Mouse (Mus musculus) B cell, adult 2 months (primary cell): Measurements from ENCODE around the gene Aldh16a1.
"Not testable (repeated sequence)": the region's sequence is repeated elsewhere in the genome, so short reads cannot be mapped to it uniquely, and the experiment has no call there.

ENCODE experiments used
- DNase-seq, 2 experiments: peaks; one replicate each; pipeline ENCODE4 v3.0.0; 2022

Aldh16a1 gene

DNA sequence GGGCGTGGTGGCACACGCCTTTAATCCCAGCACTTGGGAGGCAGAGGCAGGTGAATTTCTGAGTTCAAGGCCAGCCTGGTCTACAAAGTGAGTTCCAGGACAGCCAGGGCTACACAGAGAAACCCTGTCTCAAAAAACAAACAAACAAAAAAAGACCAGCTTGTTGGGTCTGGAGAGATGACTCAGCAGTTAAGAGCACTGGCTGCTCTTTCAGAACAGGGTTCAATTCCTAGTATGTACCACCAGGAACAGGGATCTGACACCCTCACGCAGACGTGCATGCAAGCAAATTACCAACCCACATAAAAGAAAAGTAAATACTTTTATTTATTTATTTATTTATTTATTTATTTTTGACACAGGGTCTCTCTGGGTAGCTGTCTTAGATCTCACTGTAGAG lies 44.3 kb downstream of the Aldh16a1 start:
- not testable (repeated sequence) for DNase-seq

DNA sequence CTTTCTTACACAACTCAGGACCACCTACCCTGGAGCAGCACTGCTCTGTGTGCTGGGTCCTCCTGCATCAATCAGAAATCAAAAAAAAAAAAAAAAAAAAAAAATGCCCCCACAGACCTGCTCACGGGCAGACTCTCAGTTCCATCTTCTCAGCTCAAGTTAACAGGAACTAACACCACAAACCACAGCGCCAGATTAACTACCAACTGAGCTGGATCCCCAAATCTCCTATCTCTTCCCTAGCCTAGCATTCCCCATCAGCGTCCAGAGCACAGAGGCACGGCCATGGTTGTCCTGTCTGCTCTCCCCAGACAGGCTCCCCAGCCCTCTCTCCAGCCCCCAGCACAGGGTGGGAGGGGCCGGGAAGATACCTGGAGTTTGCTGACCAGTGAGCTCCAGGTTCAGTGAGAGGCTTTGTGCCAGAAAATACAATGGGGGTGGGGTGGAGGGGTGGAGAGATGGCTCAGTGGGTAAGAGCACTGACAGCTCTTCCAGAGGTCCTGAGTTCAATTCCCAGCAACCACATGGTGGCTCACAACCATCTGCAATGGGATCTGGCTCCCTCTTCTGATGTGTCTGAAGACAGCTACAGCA lies 47.2 kb downstream of the Aldh16a1 start:
- DNase-seq, result no peak

DNA sequence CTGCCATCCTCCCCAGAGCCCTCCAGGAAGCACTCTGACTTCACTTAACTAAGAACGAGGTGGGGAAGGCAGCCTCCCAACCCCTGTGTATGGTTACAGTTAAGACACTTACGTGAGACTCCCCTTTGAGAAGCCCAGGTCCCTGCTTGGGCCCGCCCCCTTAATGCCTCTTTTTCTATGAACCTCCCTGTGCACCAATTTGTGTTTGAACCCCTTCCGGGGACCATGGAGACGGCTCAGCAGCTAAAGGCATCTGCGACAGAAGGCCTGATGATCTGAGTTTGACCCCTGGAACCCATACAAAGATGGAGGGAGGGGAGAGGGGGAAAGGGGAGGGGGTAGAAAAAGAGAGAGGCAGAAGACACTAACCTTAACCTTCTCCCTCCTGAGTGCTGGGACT lies 47.9 kb downstream of the Aldh16a1 start:
- DNase-seq, result no peak

DNA sequence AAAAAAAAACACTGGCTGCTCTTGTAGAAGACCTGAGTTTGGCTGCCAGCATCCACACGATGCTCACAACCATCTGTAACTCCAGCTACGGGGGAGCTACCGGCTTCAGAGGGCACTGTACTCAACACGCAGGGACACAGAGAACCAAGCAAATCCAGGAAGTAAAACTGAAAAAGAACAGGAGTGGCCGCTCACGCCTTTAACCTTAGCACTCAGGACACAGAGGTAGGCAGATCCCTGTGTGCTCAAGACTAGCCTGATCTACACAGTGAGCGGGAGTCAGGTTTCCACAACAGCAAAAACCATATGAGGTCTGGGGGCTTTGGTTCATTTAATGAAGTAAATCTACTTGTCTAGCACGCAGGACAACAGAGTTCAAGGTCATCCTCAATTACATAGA lies 48.9 kb downstream of the Aldh16a1 start:
- no peak for DNase-seq

DNA sequence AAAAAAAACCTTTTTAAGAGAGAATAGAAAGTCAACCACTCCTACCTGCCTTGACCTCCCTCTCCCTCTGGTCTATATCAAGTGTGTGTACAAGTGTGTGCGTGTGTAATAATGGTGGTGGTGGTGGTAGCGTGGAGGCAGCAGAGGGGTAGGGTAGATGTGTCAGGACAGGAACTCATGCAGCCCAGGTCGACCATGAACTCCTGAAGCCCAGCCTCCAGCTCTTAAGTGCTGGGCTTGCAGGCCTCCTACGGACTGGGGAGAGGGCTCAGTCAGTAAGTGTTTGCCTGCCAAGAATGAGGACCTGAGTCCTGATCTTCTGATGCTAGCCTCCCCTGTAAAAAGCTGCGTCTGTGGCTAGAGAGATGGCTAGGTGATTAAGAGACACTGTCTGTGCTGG lies 49.4 kb downstream of the Aldh16a1 start:
- DNase-seq, result no peak

DNA sequence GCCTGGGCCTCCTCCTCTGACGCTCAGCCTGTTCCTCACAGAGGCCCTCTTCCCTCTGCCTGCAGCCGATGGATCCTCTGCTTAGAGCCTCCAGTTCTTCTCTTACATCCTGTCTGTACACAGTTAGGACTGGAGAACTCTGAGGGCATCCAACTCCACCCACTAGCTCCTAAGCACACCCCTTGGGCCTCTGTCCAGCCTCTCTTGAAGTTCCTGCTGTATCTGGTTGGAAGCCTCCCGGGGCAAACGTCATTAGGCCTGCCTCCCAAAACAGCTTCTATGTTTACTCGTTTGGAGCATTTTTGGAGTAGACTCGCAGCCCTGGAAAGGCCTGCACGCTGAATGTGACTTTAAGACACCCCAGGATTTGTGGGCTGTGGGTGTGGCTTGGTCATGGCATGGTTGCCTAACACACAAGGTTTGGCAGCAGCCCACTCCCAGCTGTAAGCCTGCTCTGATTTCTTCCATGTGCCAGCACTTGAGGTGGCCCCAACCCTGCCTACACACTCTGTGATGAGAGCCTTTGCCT lies 50.7 kb downstream of the Aldh16a1 start, which contains the start of gene Fcgrt:
Fcgrt (minus strand) TSS at position 200 of the 529 bp plus-strand sequence.
- no peak for DNase-seq

DNA sequence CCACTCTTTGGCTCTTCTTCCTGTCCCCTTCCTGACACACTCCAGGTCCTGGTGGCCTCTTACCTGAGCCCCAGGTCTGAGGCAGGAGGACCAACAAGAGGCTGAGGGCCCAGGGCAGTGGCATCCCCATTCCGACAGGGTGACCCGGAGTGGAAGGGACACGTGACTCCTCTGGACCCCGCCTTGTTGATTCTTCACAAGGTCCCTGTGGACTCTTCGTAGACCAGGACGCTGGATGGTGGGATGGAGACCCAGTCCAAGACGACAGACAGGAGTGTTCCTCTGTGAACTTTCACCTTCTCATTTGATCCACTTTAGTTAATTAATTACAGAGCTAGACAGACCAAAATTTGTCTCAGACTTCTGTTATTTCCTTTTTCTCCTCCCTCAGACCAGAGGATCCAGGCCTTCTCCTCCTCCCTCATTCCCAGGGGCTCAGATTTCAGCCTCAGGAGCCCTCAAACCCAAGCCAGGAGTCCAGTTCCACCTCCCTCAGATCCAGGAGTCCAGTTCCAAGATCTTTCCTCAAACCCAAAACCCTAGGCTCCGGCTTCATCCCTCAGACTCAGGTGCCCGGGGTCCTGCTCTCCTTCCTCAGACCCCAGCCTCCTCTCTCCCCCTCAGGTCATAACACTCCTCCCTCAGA lies 51.3 kb downstream of the Aldh16a1 start:
- DNase-seq, result no peak

DNA sequence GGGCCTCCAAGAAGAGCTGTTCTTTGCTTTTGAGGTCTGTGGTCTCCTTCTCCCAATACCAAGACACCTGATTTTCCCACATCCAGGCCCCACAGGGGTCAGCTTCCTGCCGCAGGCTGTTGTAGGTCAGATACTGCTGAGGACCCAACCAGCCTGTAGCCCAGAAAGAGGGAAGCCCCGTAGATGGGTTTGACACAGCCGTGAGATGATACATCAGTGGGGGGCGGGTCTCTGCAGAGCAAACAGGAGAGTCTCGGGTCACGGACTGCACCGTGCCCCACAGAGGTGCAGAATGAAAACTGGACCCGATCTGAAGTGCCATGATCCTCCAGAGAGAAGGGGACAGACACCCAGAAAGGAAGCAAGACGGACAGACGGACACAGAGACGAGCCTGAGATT lies 51.9 kb downstream of the Aldh16a1 start:
- no peak for DNase-seq

DNA sequence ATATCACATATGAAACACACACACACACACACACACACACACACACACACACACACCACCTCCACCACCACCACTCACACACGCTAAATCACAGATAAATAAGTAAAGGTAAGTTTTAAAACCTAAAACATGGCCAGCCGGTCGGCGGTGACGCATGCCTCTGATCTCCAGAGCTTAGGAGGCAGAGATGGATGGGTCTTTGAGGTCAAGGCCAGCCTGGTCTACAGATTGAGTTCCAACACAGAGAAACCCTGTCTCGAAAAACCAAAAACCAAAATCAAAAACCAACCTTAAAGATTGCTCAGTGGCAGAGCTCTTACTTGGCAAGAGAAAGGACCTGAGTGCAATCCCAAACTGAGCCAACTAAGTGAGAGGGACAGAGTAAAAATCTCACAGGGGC lies 54.3 kb downstream of the Aldh16a1 start:
- no peak for DNase-seq

DNA sequence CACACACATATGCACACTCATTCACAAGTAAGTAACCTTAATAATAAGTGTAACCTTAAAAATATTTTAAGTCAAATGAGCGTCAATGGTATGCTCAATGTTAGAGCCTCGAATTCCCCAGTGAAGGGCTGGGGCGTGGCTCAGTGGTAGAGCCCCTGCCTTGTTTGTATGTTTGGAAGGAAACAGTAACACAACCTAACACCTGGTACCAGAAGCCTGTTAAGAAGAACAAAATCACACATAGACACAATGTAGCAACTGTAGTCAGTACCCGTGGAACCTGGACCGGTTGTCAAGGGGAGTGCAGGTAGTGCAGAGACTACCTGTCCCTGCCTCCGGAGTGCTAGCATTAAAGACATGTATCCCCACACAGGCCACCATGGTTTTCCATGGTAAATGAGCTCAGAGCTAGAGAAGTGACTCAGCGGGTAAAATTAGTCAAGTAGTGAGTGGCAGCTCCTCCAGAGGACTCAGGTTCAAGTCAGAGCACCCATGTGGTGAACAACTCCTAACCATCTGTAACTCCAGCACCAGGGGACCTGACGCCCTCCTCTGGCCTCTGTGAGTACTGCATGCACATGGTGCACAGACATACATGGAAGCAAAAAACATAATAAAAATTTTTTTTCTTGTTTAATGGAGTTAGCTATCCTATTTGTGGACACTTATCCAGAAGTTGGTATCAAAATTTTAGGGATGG lies 55.7 kb downstream of the Aldh16a1 start:
- DNase-seq, result peak; percentile 48 to 51

DNA sequence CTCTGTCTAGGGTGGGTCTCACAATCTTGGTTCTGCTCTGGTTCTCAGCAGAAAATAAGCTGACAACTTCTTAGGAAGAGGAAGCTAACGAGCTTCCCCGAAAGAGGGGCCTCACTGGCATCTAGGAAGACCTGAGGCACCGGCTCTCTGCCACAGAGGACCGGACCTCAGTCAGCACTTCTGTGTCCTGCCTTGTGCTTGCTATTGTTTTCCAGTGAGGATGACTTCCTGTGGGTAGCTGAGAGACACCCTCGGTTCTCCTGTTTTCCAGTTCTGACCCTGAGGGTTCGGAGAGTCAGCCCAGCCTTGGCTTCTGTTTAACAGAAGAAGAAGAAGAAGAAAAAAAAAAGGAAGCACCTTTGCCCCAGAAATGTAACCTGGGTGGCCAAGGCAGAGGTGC lies 56.9 kb downstream of the Aldh16a1 start:
- no peak for DNase-seq

DNA sequence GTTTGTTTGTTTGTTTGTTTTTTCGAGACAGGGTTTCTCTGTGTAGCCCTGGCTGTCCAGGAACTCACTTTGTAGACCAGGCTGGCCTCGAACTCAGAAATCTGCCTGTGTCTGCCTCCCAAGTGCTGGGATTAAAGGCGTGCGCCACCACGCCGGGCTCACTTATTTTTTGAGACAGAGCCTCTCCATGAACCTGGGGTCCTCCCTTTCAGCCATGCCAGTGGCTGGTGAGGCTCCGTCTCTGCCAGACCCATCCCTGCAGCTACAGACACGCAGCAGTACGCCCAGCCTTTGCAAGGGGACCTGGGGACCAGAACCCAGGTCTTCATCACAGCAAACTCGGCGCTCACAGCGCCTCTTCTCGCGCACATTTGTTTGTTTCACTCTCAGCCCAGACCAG lies 58.4 kb downstream of the Aldh16a1 start:
- not testable (repeated sequence) for DNase-seq

DNA sequence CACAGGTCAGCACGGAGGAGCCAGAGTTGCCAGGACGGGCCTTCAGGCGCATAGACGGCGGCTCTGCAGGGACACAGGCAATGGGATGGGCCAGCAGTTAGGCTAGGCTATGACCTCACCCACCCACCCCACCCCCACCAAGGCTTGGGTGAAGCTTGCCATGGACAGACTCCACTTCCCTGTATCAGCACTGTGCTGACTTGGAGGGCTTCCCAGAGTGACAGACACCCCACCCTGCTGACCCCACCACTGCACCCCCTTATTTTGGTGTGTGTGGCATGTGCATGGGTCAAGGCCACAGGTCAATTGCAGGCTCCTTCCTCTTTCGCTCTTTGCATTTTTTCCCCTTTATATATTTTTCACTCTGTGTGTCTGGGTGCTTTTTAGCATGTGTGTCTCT lies 59.0 kb downstream of the Aldh16a1 start:
- no peak for DNase-seq

DNA sequence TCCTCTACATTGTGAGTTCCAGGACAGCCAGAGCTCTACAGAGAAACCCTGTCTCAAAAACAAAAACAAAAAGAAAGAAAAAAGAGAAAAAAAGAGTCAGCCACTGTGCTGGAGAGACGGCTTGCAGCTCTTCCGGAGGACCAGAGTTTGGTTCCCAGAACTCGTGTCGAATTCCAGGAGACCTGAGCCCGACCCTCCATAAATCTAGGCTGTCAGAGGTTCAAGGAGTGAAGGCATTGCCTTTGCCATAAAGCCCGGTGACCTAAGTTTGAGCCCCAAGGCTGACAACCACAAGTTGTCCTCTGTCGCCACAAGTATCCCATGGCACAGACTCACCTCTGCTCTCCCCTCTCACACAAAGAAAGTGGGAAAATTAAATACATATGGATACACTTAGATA lies 60.3 kb downstream of the Aldh16a1 start:
- no peak for DNase-seq

DNA sequence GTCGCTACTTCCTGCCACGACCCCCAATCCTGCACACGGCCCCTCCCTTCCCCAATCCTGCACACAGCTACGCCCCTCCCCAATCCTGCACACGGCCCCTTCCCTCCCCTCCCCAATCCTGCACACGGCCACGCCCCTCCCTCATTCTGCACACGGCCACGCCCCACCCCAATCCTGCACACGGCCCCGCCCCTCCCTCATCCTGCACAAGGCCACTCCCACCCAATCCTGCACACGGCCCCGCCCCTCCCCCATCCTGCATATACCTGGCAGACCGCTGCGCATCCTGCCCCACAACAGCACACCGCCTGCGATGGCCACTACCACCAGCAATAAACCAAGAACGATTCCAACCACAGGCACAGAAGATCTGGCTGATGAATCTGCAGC lies 60.9 kb downstream of the Aldh16a1 start:
- DNase-seq, result no peak

DNA sequence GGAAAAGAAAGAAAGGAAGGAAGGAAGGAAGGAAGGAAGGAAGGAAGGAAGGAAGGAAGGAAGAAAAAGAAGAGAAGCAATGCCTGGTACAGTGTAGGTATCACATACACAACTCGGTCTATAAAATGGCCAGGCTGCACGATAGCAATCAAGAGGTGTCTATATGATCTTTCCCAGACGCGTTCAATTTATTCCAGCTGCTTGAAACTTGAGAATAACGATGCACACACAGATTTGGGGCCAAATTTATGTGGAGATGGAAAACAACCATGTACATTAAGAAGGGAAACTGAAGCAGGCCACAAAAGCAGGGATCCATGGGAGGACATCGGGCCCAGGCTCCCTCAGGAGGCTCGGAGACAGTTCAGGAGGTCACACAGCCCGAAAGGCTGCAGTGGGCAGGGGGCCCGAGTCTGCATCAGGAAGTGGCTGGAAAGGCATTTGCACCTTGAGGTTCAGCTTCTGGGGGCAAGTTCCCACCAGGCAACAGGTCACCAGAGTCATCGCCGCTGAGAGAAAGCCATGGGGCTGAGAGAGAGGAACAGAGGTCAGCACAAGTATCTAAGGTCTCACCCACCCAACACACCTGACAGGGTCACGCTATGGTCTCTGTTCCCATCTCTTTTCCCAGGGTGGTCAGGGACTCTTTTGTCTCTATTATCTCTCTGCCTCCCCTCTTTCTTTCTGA lies 61.4 kb downstream of the Aldh16a1 start:
- no peak for DNase-seq

DNA sequence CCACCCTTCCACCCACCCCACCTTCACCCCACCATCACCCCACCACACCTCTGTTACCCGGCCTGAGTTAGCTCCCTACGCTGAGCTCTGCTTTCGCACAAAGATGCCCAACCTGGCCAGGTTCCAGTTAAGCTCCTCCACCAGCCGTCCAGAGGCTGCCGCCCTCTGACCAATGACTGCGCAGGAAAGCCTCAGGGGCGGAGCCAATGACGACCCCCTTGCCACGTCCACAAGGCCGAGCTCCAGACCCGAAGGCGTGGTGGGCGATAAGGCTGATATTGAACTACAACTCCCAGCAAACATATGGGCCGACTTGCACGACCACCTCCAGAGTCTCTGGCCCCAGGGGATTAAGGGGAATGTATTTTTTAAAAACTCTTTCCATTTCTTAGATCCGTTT lies 62.3 kb downstream of the Aldh16a1 start, which contains the start of gene Rcn3:
Rcn3 (minus strand) TSS at position 174 of the 400 bp plus-strand sequence.
- DNase-seq, result peak in 1 of 2 experiments; percentile 12

DNA sequence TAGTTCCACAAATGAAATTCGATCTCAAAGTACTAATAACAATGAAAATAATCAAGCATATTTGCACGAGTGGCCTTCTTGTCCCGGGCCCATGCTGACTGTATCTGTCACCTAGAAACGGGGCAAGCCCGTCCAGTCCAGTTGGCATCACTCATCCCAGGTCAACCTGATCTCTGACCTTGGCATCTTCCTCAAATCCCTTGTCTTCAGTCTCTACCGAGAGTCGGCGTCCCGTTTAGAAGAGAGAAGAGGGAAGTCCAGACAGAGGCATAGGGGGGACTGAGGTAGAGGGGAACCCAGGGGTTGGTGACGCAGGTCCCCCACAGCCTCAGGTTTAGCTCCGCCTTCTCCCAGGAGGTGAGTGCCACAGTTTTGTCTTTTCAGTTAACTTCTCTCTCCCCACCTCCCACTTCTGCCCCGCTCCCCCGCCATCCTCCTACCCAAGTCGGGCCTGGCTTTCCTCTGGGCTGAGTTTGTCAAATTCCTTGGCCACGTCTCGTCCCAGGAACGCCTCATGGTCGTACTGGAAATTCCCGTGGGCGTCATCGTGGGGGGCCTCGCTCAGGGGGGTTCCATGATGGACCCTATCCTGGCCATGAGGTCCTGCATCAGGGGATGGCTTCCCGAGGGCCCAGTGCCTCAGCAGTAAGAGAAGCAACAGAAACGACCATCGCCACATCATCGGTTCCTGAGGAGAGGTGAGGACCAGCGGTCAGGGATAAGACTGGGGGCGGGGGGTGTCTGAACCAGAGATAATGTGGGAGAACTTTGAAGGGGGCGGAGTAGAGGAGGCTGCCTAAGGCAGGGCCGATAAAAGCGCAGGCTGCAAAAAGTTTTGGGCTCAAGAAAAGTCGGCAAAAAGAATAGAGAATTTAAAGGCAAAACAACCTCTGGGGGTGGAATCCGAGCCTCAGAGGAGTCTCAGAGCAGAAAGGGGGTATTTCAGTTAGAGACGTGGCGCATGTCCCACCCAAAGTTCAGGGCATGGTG lies 63.1 kb downstream of the Aldh16a1 start:
- DNase-seq, result peak; percentile 18 to 37
